Mouse (Mus musculus) embryonic stem cell, embryonic (primary cell): ENCODE measurements around the gene Ak7.

Experiments
- CTCF ChIA-PET, 4 experiments: fragments of 300-600 bp in 2 of 4; fragments of 350-600 bp in 2 of 4; sonication (Branson Sonifier 250); formaldehyde crosslinking; loops; one replicate each; lab custom pipeline; 2022; ENCODE audit warnings: inconsistent platforms in 2 of 4; lab: Charles Lee
- POLR2A ChIA-PET, 4 experiments: fragments of 300-600 bp in 2 of 4; fragments of 350-600 bp in 2 of 4; sonication (Branson Sonifier 250); formaldehyde crosslinking; loops; one replicate each; lab custom pipeline; 2022; ENCODE audit warnings: antibody characterized with exemption in 4 of 4, inconsistent platforms in 1 of 4; lab: Charles Lee

Gene Ak7

GRCm38 (mm10) chr12:105705799-105706487 lies at the start of gene Ak7:
Gene Ak7, plus strand, starts transcription at chr12:105705976.
- ChIA-PET CTCF (interaction anchor here (0.6 to 1.5 kb wide), 6 partner anchors 10 to 230 kb away, joined by 3 to 9 read pairs (median 3); no protein-coding TSS in a partner anchor), POLR2A (interaction anchor here in 3 of 4 experiments (0.5 to 1.9 kb wide), 12 partner anchors 9 to 79 kb away, joined by 3 to 9 read pairs (median 3); partner anchors contain the start of genes Atg2b (in 1 of the 3) and Gskip (in 1 of the 3))

GRCm38 (mm10) chr12:105676274-105676673 lies 29.5 kb upstream of the Ak7 start:
- POLR2A ChIA-PET = interaction anchor here in 1 of 4 experiments (1.2 kb wide), 2 partner anchors 17 to 20 kb away, joined by 3 read pairs; no protein-coding TSS in a partner anchor
- CTCF ChIA-PET = no interaction called here

- ChIA-PET POLR2A (interaction anchor here in 2 of 4 experiments (0.6 to 1.2 kb wide), 3 partner anchors 40 to 98 kb away, joined by 3 to 6 read pairs (median 3); no protein-coding TSS in a partner anchor), CTCF (no interaction called here)
Observed at GRCm38 (mm10) chr12:105678211-105678610, 27.6 kb upstream of the Ak7 start.

GRCm38 (mm10) chr12:105678762-105679161 lies 27.0 kb upstream of the Ak7 start:
- ChIA-PET POLR2A (interaction anchor here in 2 of 4 experiments (0.6 to 1.2 kb wide), 3 partner anchors 40 to 99 kb away, joined by 3 to 6 read pairs (median 3); no protein-coding TSS in a partner anchor), CTCF (no interaction called here)

GRCm38 (mm10) chr12:105683933-105684901 lies 21.6 kb upstream of the Ak7 start, which contains the start of gene Gskip:
Gene Gskip, plus strand, starts transcription at chr12:105684829.
- ChIA-PET CTCF (interaction anchor here in 2 of 4 experiments (0.8 to 1.0 kb wide), 3 partner anchors 16 to 186 kb away, joined by 3 to 5 read pairs (median 3); no protein-coding TSS in a partner anchor), POLR2A (interaction anchor here in 3 of 4 experiments (0.7 to 3.5 kb wide), 17 partner anchors 9 to 248 kb away, joined by 3 to 12 read pairs (median 3); partner anchors contain the start of gene Ak7 (in 1 of the 3))

- POLR2A ChIA-PET = interaction anchor here in 2 of 4 experiments (1.0 to 3.5 kb wide), 8 partner anchors 10 to 43 kb away, joined by 3 to 12 read pairs (median 3); partner anchors contain the start of gene Ak7 (in 1 of the 2)
- CTCF ChIA-PET = interaction anchor here in 1 of 4 experiments (0.9 to 1.0 kb wide), 2 partner anchors 17 to 187 kb away, joined by 3 read pairs; no protein-coding TSS in a partner anchor
Observed at GRCm38 (mm10) chr12:105685001-105685691, 20.6 kb upstream of the Ak7 start, which contains the start of gene Atg2b. Gene Atg2b, minus strand, starts transcription at chr12:105685211.

- ChIA-PET POLR2A (interaction anchor here in 2 of 4 experiments (0.9 to 1.7 kb wide), 5 partner anchors 9 to 107 kb away, joined by 3 to 8 read pairs (median 3); no protein-coding TSS in a partner anchor), CTCF (no interaction called here)
Observed at GRCm38 (mm10) chr12:105686791-105687190, 19.0 kb upstream of the Ak7 start.

- ChIA-PET CTCF (no interaction called here), POLR2A (interaction anchor here in 2 of 4 experiments (0.9 to 1.7 kb wide), 5 partner anchors 8 to 107 kb away, joined by 3 to 8 read pairs (median 3); no protein-coding TSS in a partner anchor)
Observed at GRCm38 (mm10) chr12:105687416-105687815, 18.4 kb upstream of the Ak7 start.

GRCm38 (mm10) chr12:105688546-105688945 lies 17.2 kb upstream of the Ak7 start:
- CTCF ChIA-PET = interaction anchor here in 2 of 4 experiments (0.6 to 0.8 kb wide), 3 partner anchors 38 to 96 kb away, joined by 3 to 8 read pairs (median 3); no protein-coding TSS in a partner anchor
- POLR2A ChIA-PET = interaction anchor here in 3 of 4 experiments (0.6 to 0.8 kb wide), 3 partner anchors 8 to 108 kb away, joined by 3 to 6 read pairs (median 4); no protein-coding TSS in a partner anchor

GRCm38 (mm10) chr12:105689435-105689834 lies 16.3 kb upstream of the Ak7 start:
- ChIA-PET CTCF (interaction anchor here in 3 of 4 experiments (0.5 to 0.8 kb wide), 4 partner anchors 37 to 536 kb away, joined by 3 to 9 read pairs (median 3); no protein-coding TSS in a partner anchor), POLR2A (interaction anchor here in 1 of 4 experiments (0.8 kb wide), 2 partner anchors 8 to 46 kb away, joined by 3 read pairs; no protein-coding TSS in a partner anchor)

GRCm38 (mm10) chr12:105694021-105694420 lies 11.8 kb upstream of the Ak7 start:
- ChIA-PET POLR2A (interaction anchor here in 2 of 4 experiments (0.7 to 2.6 kb wide), 4 partner anchors 10 to 145 kb away, joined by 3 to 9 read pairs (median 4); partner anchors contain the start of gene Ak7 (in 1 of the 2)), CTCF (interaction anchor here in 1 of 4 experiments (1.4 kb wide), 1 partner anchor 27 kb away, joined by 4 read pairs; no protein-coding TSS in a partner anchor)

- POLR2A ChIA-PET = interaction anchor here in 3 of 4 experiments (0.6 to 1.8 kb wide), 11 partner anchors 8 to 66 kb away, joined by 3 to 9 read pairs (median 3); partner anchors contain the start of genes Ak7 (in 2 of the 3), Atg2b (in 1 of the 3) and Gskip (in 1 of the 3)
- CTCF ChIA-PET = interaction anchor here in 1 of 4 experiments (0.7 kb wide), 1 partner anchor 305 kb away, joined by 3 read pairs; no protein-coding TSS in a partner anchor
Observed at GRCm38 (mm10) chr12:105695848-105696247, 9.9 kb upstream of the Ak7 start.

GRCm38 (mm10) chr12:105697104-105697780 lies 8.5 kb upstream of the Ak7 start:
- ChIA-PET CTCF (interaction anchor here in 2 of 4 experiments (0.8 to 1.7 kb wide), 2 partner anchors 23 to 31 kb away, joined by 3 to 5 read pairs; no protein-coding TSS in a partner anchor), POLR2A (interaction anchor here in 2 of 4 experiments (0.9 to 2.8 kb wide), 10 partner anchors 8 to 38 kb away, joined by 3 to 12 read pairs (median 4); partner anchors contain the start of genes Gskip (in 2 of the 2), Ak7 (in 1 of the 2) and Atg2b (in 1 of the 2))

- POLR2A ChIA-PET = interaction anchor here in 3 of 4 experiments (0.6 to 2.1 kb wide), 5 partner anchors 13 to 224 kb away, joined by 3 to 6 read pairs (median 3); no protein-coding TSS in a partner anchor
- CTCF ChIA-PET = no interaction called here
Observed at GRCm38 (mm10) chr12:105700433-105700832, 5.3 kb upstream of the Ak7 start.

GRCm38 (mm10) chr12:105718616-105719015 lies 12.8 kb downstream of the Ak7 start:
- POLR2A ChIA-PET = interaction anchor here in 2 of 4 experiments (0.7 to 1.4 kb wide), 5 partner anchors 10 to 48 kb away, joined by 3 read pairs; no protein-coding TSS in a partner anchor
- CTCF ChIA-PET = interaction anchor here in 2 of 4 experiments (0.6 to 1.1 kb wide), 3 partner anchors 9 to 765 kb away, joined by 3 to 6 read pairs (median 4); no protein-coding TSS in a partner anchor
